Mouse (Mus musculus) cerebellum, adult 8-10 months (tissue): ENCODE results near the gene Ccdc34.
"Not testable (repeated sequence)": the region's sequence is repeated elsewhere in the genome, so short reads cannot be mapped to it uniquely, and the experiment has no call there.

Experiments used
- DNase-seq: peaks from one replicate; pipeline ENCODE4 v3.0.0; 2022

Gene Ccdc34

DNA sequence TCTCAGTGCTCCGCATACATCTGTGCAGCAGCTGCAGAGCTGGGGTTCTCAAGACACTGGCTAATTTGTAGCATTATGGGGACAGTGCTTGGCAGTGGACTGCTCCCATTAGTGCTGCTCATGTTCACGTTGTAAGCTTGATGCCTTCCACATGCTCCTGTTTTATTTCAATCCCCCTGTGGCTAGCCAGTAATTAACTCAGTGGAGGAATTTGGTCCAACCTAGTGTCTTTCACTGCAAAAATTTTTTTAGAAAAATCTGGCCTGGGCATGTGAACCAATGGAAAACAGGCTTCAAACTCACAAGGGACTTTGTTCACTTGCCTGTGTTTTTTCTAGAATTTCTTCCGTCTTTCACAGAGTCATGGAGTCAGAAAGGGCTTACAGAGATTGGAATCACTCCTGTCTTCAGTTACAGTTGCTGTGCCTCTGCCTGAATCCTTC lies 68.1 kb downstream of the Ccdc34 start:
- no peak for DNase-seq

DNA sequence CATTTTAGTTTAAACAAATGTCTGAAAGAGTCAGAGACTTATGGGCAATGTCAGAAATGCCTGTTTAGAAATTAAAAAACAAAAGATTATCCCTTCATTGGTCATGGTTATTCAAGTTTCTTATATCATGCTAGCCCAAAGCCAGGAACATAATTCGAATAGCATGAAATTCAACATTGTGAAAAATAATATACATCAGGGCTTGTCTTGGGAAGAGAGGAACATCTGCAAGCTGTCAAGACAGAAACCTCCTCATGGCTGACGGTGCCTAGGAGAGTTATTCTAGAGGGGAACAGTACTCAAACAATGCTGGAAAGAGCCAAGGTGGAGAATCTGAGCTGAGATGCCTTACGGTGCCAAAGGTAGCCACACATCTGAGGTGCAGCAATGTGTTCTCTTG lies 96.5 kb downstream of the Ccdc34 start:
- no peak for DNase-seq

DNA sequence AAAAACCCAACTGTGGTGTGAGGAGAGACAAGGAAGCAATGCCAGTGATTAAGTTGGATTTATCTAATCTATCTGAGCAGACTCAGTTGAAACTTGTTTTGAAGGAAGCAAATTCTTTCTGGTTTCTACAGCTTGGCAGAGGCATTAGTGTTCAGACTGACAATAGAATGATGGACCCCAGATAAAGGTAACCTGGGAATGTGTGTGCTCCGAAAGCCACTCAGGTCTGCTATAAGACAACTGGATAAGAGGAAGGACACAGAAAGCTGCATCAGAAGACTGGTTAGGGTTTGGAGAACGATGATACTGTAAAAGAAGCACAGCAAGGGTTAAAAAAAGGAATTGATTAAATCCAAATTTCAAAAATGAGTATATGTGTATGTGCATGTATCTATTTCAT lies 111.8 kb downstream of the Ccdc34 start:
- no peak for DNase-seq

DNA sequence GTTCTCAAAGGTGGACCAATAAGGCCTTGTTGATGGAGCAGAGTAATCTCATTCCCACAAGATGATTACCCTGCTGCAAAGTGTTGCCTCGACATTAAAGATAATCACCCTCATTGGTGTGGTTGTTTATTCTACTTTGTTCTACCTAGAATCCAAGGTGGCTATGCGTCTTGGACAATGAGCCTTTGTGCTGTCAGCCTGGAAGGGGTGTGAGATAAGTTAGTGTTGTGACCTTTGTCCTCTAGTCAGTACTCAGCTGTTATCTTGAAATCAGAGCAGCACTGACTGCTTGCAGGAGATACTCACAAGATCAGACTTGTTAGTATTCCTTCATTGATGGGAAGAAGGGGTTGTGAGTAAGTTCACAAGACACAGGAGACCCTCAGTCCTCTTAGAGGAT lies 114.0 kb downstream of the Ccdc34 start:
- no peak for DNase-seq

DNA sequence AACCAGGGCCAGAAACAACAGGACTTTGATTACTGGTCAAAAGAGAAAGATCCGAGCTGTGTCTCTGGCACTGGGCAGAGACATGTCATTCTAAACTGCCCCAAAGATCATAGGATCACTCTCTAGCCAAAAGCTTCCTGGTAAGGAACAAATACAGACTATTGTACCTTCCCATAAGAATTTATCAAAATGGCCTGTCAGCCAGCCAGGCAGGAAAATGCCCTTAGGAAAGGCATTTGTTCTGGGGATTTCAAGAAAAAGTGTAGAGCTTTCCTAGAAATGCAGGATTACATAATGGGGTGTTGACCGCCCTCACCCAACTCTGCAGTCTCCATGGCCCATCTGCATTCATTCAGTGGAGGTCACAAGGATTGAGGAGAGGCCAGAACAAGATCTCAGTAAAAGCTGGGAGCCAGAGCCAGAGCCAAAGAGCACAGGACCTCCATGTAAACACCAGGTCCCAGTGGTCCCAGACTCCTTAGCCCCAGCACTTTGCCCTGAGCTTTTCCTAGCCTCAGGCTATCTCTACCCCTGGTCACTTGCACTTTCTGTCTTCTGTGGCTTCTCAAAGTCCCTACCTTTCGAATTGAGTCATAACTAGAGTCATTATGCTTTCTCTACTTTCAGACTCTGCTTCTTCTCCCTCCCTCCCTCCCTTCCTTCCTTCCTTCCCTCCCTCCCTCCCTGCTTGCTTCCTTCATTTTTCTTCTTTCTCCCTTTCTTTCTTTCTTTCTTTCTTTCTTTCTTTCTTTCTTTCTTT lies 115.9 kb downstream of the Ccdc34 start:
- no peak for DNase-seq

DNA sequence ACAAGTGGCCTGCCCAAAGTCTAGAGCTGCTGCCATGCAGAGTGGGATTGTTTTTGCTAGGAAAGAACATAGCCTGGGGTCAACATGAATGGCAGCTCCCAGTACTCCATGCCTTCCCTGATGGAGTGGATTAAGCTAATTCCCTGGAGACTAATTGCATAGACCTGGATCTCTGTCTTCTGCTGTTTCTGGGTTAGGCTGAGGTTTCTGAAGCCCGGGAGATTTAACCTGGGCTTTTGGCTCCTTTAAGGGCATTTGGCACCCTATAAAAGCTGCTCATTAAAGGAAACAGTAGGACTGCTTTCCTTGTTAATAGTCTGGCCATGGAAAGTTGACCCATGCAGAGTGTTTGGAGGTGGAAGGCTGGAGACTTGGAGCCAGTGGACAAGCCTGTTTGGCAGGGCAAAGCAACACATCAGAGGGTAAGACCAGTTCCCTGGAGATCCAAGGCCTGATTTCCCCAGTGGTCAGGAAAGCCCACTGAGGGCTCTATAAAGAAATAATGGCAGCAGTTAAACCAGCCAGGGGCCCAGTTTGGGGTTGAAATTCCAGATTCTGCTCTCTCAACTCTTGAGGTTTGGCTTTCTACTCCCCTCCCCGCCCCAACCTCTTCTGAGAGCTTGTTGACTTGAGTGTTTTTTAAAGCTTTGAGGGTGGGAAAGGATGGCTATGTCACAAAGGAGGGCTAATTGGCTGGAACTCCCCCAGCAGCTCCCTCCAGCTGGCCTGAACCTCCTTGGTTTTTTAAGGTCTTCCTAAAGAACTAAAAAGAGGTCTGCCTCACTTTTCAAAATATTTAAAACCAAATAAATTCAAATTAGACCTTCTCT lies 117.4 kb downstream of the Ccdc34 start:
- DNase-seq: no peak

DNA sequence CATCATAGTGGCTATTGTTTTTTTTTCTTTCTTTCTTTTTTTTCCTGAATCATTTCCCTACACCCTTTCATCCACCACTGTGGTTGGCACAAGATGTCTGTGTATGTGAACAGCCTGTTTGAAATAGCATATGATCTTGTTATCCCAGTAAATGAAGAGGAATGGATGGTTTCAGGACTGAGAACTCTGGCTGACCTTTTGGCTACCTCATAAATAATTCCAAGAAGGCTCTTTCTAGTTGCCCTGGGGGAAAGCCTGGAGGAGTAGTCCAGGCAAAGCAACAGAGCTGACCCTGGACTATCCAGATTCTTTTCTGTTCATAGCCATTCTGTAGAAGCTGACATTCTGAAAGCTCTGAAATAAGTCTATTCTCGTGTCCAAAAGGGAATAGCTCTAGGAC lies 119.7 kb downstream of the Ccdc34 start:
- no peak for DNase-seq

DNA sequence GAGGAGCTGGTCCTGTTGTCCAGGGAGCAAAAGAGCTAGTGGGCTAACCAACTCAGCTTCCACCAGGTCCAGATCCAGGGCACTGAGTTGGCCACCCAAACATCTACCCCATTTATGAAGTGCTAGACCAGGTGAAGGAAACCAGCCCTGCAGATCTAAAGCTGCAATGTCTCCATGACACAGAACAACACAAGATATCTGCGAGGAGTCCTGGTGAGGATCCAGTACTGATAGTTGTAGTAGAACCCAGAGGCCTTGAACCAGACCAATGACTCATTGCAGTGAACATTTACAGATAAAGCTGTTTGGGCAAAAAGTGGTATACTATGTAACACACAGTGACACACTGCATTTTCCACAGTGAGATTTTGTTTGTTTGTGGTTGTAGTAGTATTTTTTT lies 120.5 kb downstream of the Ccdc34 start:
- DNase-seq: no peak

DNA sequence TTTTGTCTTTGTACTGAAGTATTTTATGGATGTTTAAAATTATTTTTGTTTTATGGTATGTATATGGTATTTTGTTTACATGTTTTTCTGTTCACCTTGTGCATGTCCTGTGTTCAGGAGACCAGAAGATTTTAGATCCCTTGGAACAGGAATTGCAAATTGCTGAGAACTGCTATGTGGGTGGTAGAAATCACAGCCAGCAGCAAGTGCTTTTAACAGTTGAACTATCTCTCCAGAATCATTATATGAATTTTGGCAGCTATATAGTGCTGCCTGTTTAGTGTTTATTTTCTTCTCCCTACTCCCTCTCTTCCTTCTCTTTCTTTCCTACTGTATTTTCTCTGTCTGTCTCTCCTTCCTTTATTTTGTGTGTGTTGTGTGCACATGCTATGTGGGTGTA lies 130.4 kb downstream of the Ccdc34 start:
- DNase-seq: not testable (repeated sequence)

DNA sequence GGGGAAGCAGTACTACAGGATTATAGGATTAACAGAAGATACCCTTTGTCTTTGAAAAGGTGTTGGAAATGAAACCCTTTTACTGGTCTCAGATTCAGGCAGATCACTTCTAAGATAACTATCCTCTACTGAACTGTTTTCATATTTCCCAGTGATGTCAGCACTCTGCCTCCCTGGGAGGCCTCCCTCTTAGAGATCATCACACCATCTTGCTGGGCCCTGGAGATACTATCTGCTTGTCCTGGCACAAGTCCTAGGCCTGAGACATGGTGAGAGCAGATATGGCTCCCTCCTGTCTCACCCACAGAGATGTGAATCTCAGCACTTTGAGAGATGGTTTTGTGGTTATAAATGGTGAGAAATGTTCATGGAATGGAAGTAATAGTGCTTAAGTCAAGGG lies 131.6 kb downstream of the Ccdc34 start:
- no peak for DNase-seq

DNA sequence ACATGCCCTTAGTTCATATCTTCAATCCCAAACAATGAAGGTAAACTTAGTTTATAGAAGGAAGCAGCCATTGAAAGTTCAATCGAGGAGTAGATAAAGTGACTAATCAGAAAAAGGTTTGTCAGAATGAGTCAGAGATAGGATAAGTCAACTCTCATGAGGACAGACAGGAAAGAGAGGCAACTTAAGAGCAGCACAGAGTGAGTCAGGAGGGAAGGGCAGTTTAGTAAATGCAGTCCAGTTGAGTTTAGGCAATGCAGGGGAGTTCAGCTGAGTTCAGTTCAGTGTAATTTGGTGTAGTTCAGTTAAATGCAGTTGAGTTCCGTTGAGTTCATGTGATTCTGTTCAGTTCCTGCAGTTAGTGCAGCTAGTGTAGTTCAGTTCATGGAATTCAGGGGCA lies 138.7 kb downstream of the Ccdc34 start:
- DNase-seq: no peak

DNA sequence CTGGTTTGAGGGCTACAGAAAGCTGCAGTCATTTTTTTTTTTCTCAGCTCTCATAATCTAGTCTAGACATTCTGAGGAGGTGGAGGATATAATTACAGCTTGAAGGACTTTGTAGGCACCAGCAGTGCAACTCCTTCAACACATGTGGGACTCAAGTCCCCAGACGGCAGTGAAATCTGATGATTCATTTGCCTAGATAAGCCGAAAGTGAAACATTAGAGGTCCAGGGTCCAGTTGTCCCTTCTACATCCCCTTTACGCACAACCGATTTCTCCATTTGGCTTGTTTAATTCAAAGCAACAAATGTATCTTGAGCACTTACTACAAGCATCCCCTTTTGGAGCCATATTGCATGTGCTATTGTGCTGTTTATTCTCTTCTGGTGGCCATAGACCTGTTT lies 147.4 kb downstream of the Ccdc34 start:
- DNase-seq: no peak

DNA sequence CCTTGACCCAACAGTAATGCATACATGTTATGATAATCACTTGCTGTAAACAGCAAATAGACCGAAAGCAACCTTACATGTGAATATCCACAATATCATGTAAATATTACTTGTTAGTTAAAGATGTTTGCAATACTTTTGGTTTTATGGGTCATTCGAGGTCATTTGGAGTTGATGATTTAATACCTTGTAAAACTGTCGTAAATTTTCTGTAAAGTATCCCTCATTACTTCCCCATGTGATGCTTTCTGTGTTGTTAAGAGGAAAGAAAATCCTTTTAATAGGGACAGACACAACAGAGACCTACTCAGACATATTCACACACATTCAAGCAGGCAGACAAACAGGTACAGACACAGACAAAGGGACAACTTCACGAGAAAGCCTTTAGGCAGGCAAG lies 150.1 kb downstream of the Ccdc34 start:
- no peak for DNase-seq

DNA sequence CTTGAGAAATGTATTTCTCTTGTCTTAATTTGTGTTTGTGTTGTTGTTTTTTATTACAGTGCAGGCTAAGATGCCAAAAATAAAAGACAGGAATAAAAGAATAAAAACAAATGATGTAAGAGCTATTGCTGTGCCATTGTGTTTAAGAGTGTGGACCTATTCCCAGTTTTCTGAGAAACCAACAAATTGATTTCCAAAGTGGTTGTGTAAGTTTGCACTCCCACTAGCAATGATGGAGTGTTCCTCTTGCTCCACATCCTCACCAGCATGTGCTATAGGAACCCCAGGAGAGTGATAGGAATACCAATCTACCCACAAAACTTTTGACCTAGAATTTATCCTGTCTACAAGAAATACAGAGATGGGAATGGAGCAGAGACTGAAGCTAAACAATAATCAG lies 150.7 kb downstream of the Ccdc34 start:
- no peak for DNase-seq

DNA sequence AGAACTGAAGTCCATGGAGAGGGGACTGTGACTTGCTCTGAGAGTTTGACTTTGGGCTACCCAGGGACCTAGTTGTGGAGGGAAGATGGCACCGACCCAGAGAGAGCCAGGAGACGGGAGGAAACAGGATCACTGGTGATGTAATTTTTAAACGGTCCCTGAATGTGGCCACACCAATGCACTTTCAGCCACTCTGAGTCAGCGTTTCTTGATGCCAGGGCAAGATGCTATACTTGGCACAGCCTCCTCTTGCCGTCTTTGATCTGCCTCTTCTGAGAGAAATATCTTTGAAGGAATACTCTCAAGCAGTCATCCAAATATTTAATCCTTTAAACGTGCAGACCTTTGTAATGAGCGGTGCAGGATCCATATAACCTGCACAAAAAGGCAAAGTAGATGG lies 154.8 kb downstream of the Ccdc34 start:
- no peak for DNase-seq

DNA sequence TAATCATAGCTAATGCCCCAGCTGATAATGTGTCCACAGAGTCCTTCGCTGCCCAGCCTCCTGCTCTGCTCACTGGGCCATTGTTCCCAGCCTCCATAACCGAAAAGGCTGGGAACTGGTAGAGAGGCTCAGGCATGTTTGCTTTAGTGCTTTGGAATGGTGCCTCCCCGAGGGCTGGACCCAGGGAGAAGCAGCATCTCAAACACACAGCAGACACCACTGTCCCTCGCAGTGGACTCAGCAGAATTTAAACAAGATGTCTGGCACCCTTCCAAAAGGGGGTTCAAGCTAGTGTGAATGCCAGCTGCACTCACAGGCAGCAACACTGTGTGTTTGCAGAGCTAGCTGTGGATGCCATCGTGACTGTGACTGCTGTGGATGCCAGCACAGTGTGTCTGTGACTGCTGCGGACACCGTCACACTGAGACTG lies 156.2 kb downstream of the Ccdc34 start:
- no peak for DNase-seq

DNA sequence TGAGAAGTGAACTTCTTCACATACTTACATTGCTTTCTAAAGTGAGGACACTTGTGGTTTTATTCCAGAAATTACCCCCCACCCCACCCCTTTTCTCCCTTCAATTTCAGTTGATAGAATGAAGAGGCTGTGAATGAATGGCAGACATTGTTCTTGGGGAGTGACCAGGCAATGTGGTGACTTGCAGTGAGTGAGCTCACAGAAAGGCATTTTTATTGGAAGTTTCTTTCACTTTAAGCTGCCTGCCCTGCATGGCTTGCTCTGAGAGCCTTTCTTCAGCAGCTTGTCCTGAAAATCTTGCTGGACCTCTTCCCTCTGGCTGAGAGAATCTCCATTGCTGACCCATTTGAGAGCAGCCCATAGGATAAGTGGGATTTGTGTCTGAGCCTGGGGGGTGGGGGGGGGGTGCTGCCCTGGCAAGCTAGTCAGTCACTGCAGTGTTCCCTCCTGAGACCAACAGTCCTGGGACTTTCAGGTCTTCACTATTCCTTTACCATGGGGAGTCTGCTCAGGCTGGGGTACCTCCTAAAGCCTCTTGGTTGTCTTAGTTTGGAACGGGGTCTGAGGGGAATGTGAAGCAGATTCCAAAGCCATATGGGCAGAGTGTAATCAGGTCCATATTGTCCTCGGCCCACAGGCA lies 159.3 kb downstream of the Ccdc34 start:
- no peak for DNase-seq

DNA sequence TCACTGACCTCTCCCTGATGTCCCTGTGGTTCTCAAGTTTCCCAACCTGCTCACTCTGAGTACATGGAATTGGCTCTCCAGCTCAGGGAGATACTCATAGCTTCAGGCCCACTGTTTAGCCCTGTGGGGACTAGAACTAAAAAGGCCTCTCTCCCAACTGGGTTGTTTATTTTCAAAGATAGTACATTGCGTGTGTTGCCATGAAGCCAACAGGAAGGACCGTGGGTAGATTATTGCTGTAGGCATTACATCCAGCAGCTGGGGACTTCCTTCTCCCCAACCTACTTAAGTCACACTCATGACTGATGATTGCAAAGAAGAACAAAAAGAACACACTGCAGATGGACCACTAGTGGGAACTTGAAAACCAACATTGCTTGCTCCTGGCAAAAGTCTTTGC lies 159.8 kb downstream of the Ccdc34 start:
- no peak for DNase-seq

DNA sequence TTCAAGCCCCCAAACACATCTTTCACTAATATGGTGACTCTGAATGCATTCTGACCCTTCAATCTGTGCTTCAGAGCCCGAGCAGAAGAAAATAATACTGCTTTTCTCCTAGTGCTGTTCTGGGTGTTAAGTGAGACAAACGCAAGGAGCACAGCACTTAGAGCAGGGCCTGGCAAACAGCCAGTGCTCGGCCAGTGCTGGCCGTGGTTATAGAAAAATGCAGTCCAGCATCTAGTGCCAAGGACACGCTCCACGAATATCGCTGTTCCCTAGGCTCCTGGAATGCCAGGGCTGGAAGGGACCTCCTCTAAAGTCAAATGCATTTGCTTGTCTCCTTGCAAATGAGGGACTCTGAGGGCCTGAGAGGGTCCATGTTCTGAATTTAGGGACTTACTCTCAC lies 160.3 kb downstream of the Ccdc34 start:
- peak; percentile 44 for DNase-seq

DNA sequence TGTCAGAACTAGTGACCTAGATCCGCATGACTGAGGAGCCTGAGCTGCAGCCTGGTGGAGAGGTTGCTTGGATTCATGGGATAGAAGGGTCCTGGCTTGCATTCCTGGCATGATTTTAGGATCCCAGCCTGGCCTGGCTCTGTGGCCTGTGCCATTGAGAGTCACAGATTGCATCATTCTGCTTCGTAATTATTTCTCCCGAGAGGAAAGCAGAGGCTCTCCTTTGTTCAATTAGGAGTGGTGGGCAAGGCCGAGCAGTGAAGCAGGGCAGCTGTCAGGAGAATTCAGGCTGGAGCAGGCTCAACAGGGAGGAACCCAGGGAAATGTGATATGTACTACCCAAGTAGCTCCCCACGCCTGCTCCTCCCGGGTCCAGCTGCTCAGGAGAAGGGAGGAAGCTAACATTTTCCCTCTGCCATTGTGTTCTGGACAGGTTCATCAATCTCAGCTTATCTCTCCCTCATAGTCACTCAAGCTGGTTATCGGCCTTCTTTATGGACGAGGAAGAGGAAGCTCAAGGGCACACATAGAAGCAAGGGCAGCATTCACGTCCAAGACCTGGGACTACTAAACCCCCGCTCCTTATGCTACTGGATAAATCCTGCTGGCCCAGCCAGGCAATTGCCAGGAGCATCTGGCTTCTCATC lies 162.2 kb downstream of the Ccdc34 start:
- peak; percentile 41 for DNase-seq

DNA sequence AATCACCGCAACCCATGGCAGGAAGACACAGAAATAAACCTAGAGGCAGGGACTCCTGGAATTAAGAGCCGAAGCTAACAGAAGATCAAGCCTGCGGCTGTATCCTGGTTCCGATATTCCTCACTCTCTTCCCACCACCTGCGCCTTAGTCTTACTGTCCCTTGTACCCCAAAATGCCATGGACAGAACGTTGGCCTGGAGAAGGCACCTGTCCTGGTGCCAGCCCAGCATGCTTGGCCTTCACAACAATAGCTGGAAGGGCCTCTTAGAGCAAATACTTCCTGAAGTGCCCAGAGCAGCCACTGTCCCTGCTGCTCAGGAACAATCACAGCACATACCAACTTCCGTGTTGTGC lies 162.7 kb downstream of the Ccdc34 start:
- DNase-seq: peak; percentile 54

DNA sequence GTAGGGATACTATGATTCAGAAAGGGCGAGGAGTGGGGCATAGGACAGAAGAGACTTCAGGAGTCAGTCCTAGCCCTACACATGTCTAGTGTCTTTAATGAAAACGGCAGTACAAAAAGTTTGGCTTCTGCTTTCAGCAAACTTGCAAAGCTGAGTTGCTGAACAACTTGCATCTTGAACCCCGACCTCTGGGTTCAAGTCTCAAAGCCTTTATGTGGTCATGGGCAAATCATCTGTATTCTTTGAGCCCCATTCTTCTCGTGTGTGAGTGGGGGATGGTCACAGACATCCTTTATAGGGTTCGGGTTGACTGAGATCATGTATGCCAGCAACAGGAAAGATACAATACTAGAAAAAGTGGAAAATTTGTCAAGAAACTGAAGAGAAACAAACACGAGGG lies 164.0 kb downstream of the Ccdc34 start:
- DNase-seq: no peak

DNA sequence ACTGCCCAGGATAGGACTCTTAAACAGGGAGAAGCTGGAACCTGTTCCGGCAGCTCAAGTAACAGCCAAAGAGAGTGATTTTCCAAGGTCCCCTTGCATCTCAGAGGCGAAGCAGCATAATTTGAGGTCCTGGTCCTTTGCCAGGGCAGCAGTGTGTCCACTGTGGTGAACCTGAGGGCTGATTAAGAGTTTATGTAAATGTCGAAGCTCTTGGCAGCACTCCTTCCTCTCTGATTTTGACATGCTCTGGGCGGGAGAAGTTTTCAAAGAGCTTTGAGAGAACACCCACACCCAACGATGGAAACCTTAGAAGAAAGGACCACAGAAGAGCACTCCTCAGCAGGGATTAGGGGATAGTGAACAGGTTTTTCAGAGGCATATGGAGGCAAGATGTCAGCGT lies 164.6 kb downstream of the Ccdc34 start:
- no peak for DNase-seq
